Mouse (Mus musculus) lung, adult 2 months (tissue): ENCODE results near the gene Nxpe5. TPM values are rescaled to one million over a fixed set of nuclear protein-coding genes. Genes with fewer than 3 reads are reported as not detected.

ENCODE experiments used
- DNase-seq: peaks from one replicate; pipeline ENCODE4 v3.0.0; 2022
- H3K4me1 ChIP-seq: fragments of 200-500 bp; 2 replicates; pipeline ENCODE4 v1.6.1; 2011; ENCODE audit warnings: low read length; ENCODE audit not compliant: control insufficient read depth, insufficient read depth
- H3K4me3 ChIP-seq: fragments of 200-500 bp; replicated peaks from 2 replicates; pipeline ENCODE3; 2011; ENCODE audit warnings: low read depth, mild to moderate bottlenecking, control low read depth, low read length; ENCODE audit errors: extremely low read depth
- CTCF ChIP-seq: fragments of 200-500 bp; IDR thresholded peaks from 2 replicates; pipeline ENCODE4 v1.5.1; 2011; ENCODE audit warnings: mild to moderate bottlenecking, low read length, control low read depth; ENCODE audit not compliant: insufficient read depth
- POLR2A ChIP-seq: fragments of 200-500 bp; IDR thresholded peaks from 2 replicates; pipeline ENCODE4 v1.6.1; 2011; ENCODE audit warnings: low read depth, mild to moderate bottlenecking, control low read depth, low read length, borderline replicate concordance; ENCODE audit errors: extremely low read depth
- WGBS: fragments of 180-500 bp; shearing (Covaris S2); methylation state at CpG from one replicate; pipeline ENCODE4 v1.1.7; 2018; 5-methylcytosine and 5-hydroxymethylcytosine counted together
- polyA plus RNA-seq: library from polyadenylated mRNA; depleted of rRNA; stranded (reverse); fragments of >200 nt; gene quantifications from 2 replicates; pipeline ENCODE4 v1.2.3, GENCODE M21; 2012

Gene Nxpe5
- polyA plus RNA-seq, 1 experiment, result 0.34 TPM

GRCm38 (mm10) chr5:138241511-138241910 is 15.8 kb downstream of the Nxpe5 start:
- Histone ChIP-seq H3K4me1 (no peaks in the 10 kb centered on the region), H3K4me3 (no peak overlapping the region)
- WGBS, result 8% methylated on average over 2 of the region's 2 CpGs
- DNase-seq, result no peak
- no peak for TF ChIP-seq POLR2A
- TF ChIP-seq CTCF, result no peak

- peaks cover 5% of the 10 kb centered on the region for H3K4me1 ChIP-seq
- DNase-seq, result no peak
- no peak for TF ChIP-seq POLR2A
- TF ChIP-seq CTCF, result no peak
- WGBS, result 86% methylated on average over 12 of the region's 12 CpGs
- H3K4me3 ChIP-seq, result no peak overlapping the region
Observed at GRCm38 (mm10) chr5:138251144-138251543, 25.4 kb downstream of the Nxpe5 start.

- no peak overlapping the region for H3K4me3 ChIP-seq
- DNase-seq, result no peak
- TF ChIP-seq CTCF (no peak), POLR2A (no peak)
- 92% methylated on average over 3 of the region's 3 CpGs for WGBS
- H3K4me1 ChIP-seq, result peaks cover 8% of the 10 kb centered on the region
Observed at GRCm38 (mm10) chr5:138253061-138253460, 27.4 kb downstream of the Nxpe5 start.

GRCm38 (mm10) chr5:138255353-138256093 is 29.8 kb downstream of the Nxpe5 start, which contains the start of gene Lamtor4:
Lamtor4 (plus strand) TSS chr5:138255482.
- DNase-seq, result peak; percentile 85
- Histone ChIP-seq H3K4me3 (peak within 1 kb of the TSS; percentile 98), H3K4me1 (peaks cover 8% of the 10 kb centered on the region)
- TF ChIP-seq POLR2A (peak; percentile 91; the same call in 1 of the 2 replicates), CTCF (no peak)
- WGBS, result under 1% methylated on average over 38 of the region's 38 CpGs

GRCm38 (mm10) chr5:138256094-138256467 is 30.4 kb downstream of the Nxpe5 start:
- DNase-seq, result no peak
- peaks cover 8% of the 10 kb centered on the region for H3K4me1 ChIP-seq
- peak overlapping the region; percentile 98 for H3K4me3 ChIP-seq
- no peak for TF ChIP-seq CTCF
- TF ChIP-seq POLR2A, result no peak
- WGBS, result 14% methylated on average over 7 of the region's 7 CpGs

- DNase-seq, result no peak
- H3K4me1 ChIP-seq, result peaks cover 8% of the 10 kb centered on the region
- no peak for TF ChIP-seq POLR2A
- no peak for TF ChIP-seq CTCF
- H3K4me3 ChIP-seq, result no peak overlapping the region
- WGBS, result 79% methylated on average over 10 of the region's 10 CpGs
Observed at GRCm38 (mm10) chr5:138256966-138257584, 31.4 kb downstream of the Nxpe5 start.

GRCm38 (mm10) chr5:138257585-138257978 is 31.9 kb downstream of the Nxpe5 start:
- TF ChIP-seq POLR2A (no peak), CTCF (no peak)
- no peak overlapping the region for H3K4me3 ChIP-seq
- H3K4me1 ChIP-seq, result peaks cover 11% of the 10 kb centered on the region
- no peak for DNase-seq
- WGBS, result 86% methylated on average over 4 of the region's 4 CpGs

- 89% methylated on average over 3 of the region's 3 CpGs for WGBS
- Histone ChIP-seq H3K4me3 (no peak overlapping the region), H3K4me1 (peaks cover 14% of the 10 kb centered on the region)
- TF ChIP-seq POLR2A (no peak), CTCF (no peak)
- no peak for DNase-seq
Observed at GRCm38 (mm10) chr5:138258078-138258477, 32.4 kb downstream of the Nxpe5 start.

GRCm38 (mm10) chr5:138258542-138258941 is 32.8 kb downstream of the Nxpe5 start:
- 74% methylated on average over 6 of the region's 6 CpGs for WGBS
- no peak for DNase-seq
- Histone ChIP-seq H3K4me1 (peaks cover 14% of the 10 kb centered on the region), H3K4me3 (no peak overlapping the region)
- TF ChIP-seq CTCF (no peak), POLR2A (no peak)

GRCm38 (mm10) chr5:138258993-138259392 is 33.3 kb downstream of the Nxpe5 start:
- DNase-seq, result no peak
- 77% methylated on average over 7 of the region's 7 CpGs for WGBS

More at GRCm38 (mm10) chr5:138258993-138259392, 33.3 kb downstream of the Nxpe5 start:
- Histone ChIP-seq H3K4me1 (peaks cover 14% of the 10 kb centered on the region), H3K4me3 (no peak overlapping the region)
- TF ChIP-seq CTCF (no peak), POLR2A (no peak)
